Mouse (Mus musculus) liver, postnatal 0 days (tissue): ENCODE results near the gene Gm10644. TPM values are rescaled to one million over a fixed set of nuclear protein-coding genes. Genes with fewer than 3 reads are reported as not detected.
"Not testable (repeated sequence)": the region's sequence is repeated elsewhere in the genome, so short reads cannot be mapped to it uniquely, and the experiment has no call there.

Experiments
- ATAC-seq: fragments of 200-750 bp; cut with Nextera tagmentation; 2 replicates; pipeline ENCODE4 v1.8.0; 2017; ENCODE audit warnings: mild to moderate bottlenecking, moderate library complexity
- DNase-seq: peaks from one replicate; pipeline ENCODE4 v3.0.0-alpha.2; 2016
- H3K27ac ChIP-seq: fragments of 300-500 bp; sonication (generic); 2 replicates; pipeline ENCODE4 v1.5.1; 2014; ENCODE audit warnings: antibody characterized with exemption, moderate library complexity, mild to moderate bottlenecking, low read depth
- H3K27me3 ChIP-seq: fragments of 300-500 bp; sonication (generic); 2 replicates; pipeline ENCODE4 v1.6.1; 2014; ENCODE audit warnings: low read length, control low read depth, mixed read lengths; ENCODE audit not compliant: insufficient read depth
- H3K36me3 ChIP-seq: fragments of 300-500 bp; sonication (generic); replicated peaks from 2 replicates; pipeline ENCODE4 v1.6.1; 2014; ENCODE audit warnings: mild to moderate bottlenecking, control low read depth, low read length, moderate library complexity, mixed read lengths; ENCODE audit not compliant: insufficient read depth
- H3K4me1 ChIP-seq: fragments of 300-500 bp; sonication (generic); 2 replicates; pipeline ENCODE4 v1.6.1; 2014; ENCODE audit warnings: antibody characterized with exemption, mild to moderate bottlenecking, control low read depth; ENCODE audit not compliant: insufficient read depth
- H3K4me2 ChIP-seq: fragments of 300-500 bp; sonication (generic); 2 replicates; pipeline ENCODE4 v1.6.1; 2014; ENCODE audit warnings: low read depth, mild to moderate bottlenecking, low read length, moderate library complexity, mixed read lengths
- H3K4me3 ChIP-seq: fragments of 300-500 bp; sonication (generic); 2 replicates; pipeline ENCODE4 v1.5.1; 2014; ENCODE audit warnings: low read depth, low read length
- H3K9ac ChIP-seq: fragments of 300-500 bp; sonication (generic); replicated peaks from 2 replicates; pipeline ENCODE4 v1.6.1; 2014; ENCODE audit warnings: mild to moderate bottlenecking, moderate library complexity
- H3K9me3 ChIP-seq: fragments of 300-500 bp; sonication (generic); 2 replicates; pipeline ENCODE4 v1.6.1; 2016; ENCODE audit warnings: mild to moderate bottlenecking, control low read depth, low read length, mixed read lengths
- CTCF ChIP-seq: sonication (generic); IDR thresholded peaks from 2 replicates; pipeline ENCODE4 v1.5.1; 2016; ENCODE audit warnings: antibody characterized with exemption, low read depth
- EP300 ChIP-seq: IDR thresholded peaks from 2 replicates; pipeline ENCODE4 v1.6.1; 2016; ENCODE audit warnings: antibody characterized with exemption, low read depth, mild to moderate bottlenecking
- WGBS: fragments of 180-500 bp; shearing (Covaris S2); extraction: QIAGEN DNeasy Blood & Tissue Kit; methylation state at CpG from one replicate; pipeline ENCODE4 v1.1.7; 2014; ENCODE audit not compliant: insufficient replicate concordance; 5-methylcytosine and 5-hydroxymethylcytosine counted together
- polyA plus RNA-seq: library from polyadenylated mRNA; unstranded; fragments of >200 nt; fragmentation: Nextera tagmentation; extraction: Ambion mirVana; gene quantifications from 2 replicates; pipeline ENCODE4 v1.2.1, GENCODE M21; 2015

Gm10644 gene
- polyA plus RNA-seq, 1 experiment from 2014 or later: 0.29 TPM

DNA sequence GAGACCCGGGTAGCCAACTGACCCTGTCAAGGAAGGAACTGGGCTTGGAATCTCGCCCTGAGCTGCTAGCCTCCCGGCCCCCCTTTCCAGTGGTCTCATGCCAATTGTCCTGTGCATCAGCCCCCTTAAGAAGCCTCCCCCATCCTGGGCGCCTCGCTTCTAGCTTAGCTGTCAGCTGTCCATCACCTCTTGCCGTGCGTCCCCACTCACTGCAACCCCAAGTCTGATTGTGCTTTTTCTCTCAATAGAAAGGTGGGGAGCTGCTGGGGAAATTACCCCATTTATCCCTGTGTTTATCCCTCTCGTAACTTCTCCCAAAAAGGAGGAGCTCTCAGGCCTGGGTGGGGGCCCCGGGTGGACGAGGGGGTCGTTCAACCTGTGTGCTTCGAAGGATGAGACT, 41.0 kb upstream of the Gm10644 start:
- peak overlapping the region; percentile 65 for H3K4me3 ChIP-seq

DNA sequence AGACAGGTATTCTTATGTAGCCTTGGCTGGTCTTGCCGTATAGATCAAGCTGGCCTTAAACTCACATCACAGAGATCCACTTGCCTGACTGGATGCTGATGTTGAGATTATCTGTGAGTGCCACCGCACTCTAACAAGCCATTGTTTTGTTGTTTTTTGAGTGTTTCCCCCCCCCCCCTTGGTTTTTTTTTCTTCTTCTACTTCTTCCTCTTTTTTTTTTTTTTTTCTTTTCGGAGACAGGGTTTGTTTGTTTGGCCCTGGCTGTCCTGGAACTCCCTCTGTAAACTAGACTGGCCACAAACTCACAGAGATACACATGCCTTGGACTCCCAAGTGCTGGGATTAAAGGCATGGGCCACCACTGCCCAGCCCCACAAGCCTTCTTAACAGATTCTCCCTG, 39.0 kb upstream of the Gm10644 start:
- ATAC-seq: no peak
- H3K4me1 ChIP-seq: peaks cover 18% of the 10 kb centered on the region
- TF ChIP-seq EP300 (no peak), CTCF (no peak)
- H3K4me2 ChIP-seq: no peak overlapping the region
- no peak overlapping the region for H3K9ac ChIP-seq
- no peaks in the 10 kb centered on the region for H3K9me3 ChIP-seq
- 24% methylated on average over 3 of the region's 3 CpGs for WGBS
- no peaks in the 10 kb centered on the region for H3K27me3 ChIP-seq
- no peak for DNase-seq
- H3K36me3 ChIP-seq: peaks cover 22% of the 10 kb centered on the region
- H3K4me3 ChIP-seq: no peak overlapping the region
- no peak overlapping the region for H3K27ac ChIP-seq

More for the DNA sequence above, 41.0 kb upstream of the Gm10644 start:
- ATAC-seq: no peak
- Histone ChIP-seq H3K4me1 (peaks cover 23% of the 10 kb centered on the region), H3K27ac (peak overlapping the region; percentile 88; the same call in 1 of the 2 replicates), H3K9me3 (no peaks in the 10 kb centered on the region), H3K4me2 (peak overlapping the region; percentile 91), H3K27me3 (no peaks in the 10 kb centered on the region), H3K9ac (peak overlapping the region; percentile 83), H3K36me3 (peaks cover 21% of the 10 kb centered on the region)
- 31% methylated on average over 12 of the region's 12 CpGs for WGBS
- DNase-seq: no peak
- no peak for TF ChIP-seq CTCF
- TF ChIP-seq EP300: no peak

DNA sequence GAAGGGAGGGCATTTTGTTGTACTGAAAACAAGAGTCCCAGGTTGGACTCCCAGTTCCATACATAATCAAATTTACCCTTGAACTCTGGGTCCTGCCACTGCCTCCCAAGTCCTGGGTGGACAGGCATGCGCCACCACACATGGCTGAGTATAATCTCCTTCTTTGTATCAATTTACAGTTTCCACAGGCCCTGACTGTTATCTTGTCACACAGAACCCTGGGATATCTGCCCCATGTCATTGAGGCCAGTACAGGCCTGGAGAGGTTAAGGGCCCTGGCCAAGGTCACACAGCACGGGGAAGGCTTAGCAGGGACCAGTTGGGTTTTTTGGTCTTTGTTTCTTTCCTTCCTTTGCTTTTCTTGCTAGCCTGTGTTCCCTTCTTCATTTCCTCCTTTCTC, 37.5 kb upstream of the Gm10644 start:
- H3K4me3 ChIP-seq: no peak overlapping the region
- H3K9ac ChIP-seq: no peak overlapping the region
- DNase-seq (no peak), ATAC-seq (no peak)
- H3K27me3 ChIP-seq: no peaks in the 10 kb centered on the region
- no peaks in the 10 kb centered on the region for H3K9me3 ChIP-seq
- no peak for TF ChIP-seq EP300
- TF ChIP-seq CTCF: no peak
- WGBS: 43% methylated on average over 2 of the region's 2 CpGs
- H3K27ac ChIP-seq: no peak overlapping the region
- peaks cover 33% of the 10 kb centered on the region for H3K36me3 ChIP-seq
- no peak overlapping the region for H3K4me2 ChIP-seq
- peaks cover 12% of the 10 kb centered on the region for H3K4me1 ChIP-seq

DNA sequence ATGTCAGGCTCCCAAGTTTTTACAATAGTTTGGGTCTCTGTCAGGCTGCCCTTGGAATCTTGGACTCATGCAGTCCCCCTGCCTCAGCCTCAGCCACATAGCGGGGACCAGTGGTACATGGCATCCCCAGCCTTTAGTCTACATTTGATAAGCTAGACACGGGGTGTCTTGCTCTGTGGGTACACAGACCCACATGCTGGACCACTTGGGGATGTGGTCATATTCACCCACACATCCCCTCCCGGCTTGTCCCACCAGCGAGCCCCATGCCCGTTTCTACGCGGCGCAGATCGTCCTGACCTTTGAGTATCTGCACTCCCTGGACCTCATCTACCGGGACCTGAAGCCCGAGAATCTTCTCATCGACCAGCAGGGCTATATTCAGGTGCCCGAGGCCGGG, 35.2 kb upstream of the Gm10644 start:
- H3K4me2 ChIP-seq: no peak overlapping the region
- no peak overlapping the region for H3K4me3 ChIP-seq
- H3K4me1 ChIP-seq: peaks cover 3% of the 10 kb centered on the region; the same call in 1 of the 2 replicates
- H3K36me3 ChIP-seq: peaks cover 45% of the 10 kb centered on the region
- H3K9ac ChIP-seq: no peak overlapping the region
- TF ChIP-seq EP300 (no peak), CTCF (no peak)
- ATAC-seq (no peak), DNase-seq (no peak)
- no peak overlapping the region for H3K27ac ChIP-seq
- H3K27me3 ChIP-seq: no peaks in the 10 kb centered on the region
- H3K9me3 ChIP-seq: no peaks in the 10 kb centered on the region
- 86% methylated on average over 14 of the region's 14 CpGs for WGBS

DNA sequence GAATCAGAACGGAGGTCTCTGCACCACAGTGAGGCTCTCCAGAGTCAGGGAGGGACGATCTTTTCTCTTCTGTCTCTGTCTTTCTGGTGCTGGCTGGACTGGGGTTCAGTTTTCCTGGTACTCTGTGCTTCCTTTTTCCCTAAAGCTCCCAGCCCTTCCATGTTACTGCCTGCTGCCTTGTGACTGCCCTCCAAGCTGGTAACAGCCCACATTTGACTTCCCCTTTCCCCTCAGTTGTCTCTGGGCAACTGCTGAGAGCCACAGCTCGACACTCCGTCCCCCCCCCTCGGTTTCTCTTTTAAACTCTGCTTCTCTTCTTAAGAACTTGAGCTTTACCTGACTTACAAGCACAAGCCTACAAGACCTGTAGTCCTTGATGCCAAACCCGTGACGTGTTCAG, 34.2 kb upstream of the Gm10644 start:
- TF ChIP-seq CTCF (no peak), EP300 (no peak)
- peaks cover 50% of the 10 kb centered on the region for H3K36me3 ChIP-seq
- H3K9me3 ChIP-seq: no peaks in the 10 kb centered on the region
- DNase-seq (no peak), ATAC-seq (no peak)
- 58% methylated on average over 7 of the region's 7 CpGs for WGBS
- no peak overlapping the region for H3K9ac ChIP-seq
- no peaks in the 10 kb centered on the region for H3K27me3 ChIP-seq
- H3K4me1 ChIP-seq: peaks cover 3% of the 10 kb centered on the region; the same call in 1 of the 2 replicates
- H3K4me2 ChIP-seq: no peak overlapping the region
- H3K27ac ChIP-seq: no peak overlapping the region
- H3K4me3 ChIP-seq: no peak overlapping the region

DNA sequence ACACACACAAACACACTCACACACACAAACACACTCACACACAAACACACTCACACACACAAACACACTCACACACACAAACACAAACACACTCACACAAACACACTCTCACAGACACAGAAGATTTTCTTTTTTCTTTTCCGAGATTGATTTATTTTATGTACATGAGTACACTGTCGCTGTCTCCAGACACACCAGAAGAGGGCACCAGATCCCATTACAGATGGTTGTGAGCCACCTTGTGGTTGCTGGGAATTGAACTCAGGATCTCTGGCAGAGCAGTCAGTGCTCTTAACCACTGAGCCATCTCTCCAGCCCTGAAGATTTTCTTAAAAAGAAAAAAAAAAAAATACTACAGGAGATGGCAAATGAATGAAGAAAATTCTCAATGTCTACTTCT, 28.2 kb upstream of the Gm10644 start:
- TF ChIP-seq CTCF: peak; percentile 28; the same call in 1 of the 2 replicates
- H3K36me3 ChIP-seq: peaks cover 40% of the 10 kb centered on the region
- H3K27ac ChIP-seq, H3K9ac ChIP-seq, H3K4me3 ChIP-seq, ATAC-seq, H3K9me3 ChIP-seq, H3K4me2 ChIP-seq, DNase-seq, H3K4me1 ChIP-seq, H3K27me3 ChIP-seq: not testable (repeated sequence)
- WGBS: 95% methylated on average over 2 of the region's 2 CpGs

DNA sequence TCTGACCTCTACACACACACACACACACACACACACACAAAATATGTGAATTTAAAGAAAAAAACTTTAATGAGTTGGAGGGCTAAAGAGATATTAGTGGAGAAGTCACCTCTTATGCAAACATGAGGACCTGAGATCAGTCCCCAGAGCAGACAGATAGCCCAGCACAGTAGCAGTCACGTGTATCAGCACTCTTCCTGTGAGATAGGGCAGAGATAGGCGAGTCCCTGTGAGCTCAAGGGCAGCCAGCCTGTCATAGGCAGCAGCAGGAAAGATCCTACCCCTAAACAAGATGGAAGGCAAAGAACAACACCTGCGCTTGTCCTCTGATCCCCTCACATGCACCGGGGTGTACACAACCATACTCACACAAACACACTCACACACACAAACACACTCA, 27.4 kb upstream of the Gm10644 start:
- Histone ChIP-seq H3K27me3 (no peaks in the 10 kb centered on the region), H3K27ac (no peak overlapping the region), H3K4me3 (no peak overlapping the region), H3K9me3 (no peaks in the 10 kb centered on the region), H3K4me2 (no peak overlapping the region), H3K9ac (no peak overlapping the region), H3K4me1 (peaks cover 10% of the 10 kb centered on the region), H3K36me3 (peaks cover 34% of the 10 kb centered on the region)
- WGBS: 60% methylated on average over 4 of the region's 4 CpGs
- TF ChIP-seq CTCF (no peak), EP300 (no peak)
- DNase-seq (no peak), ATAC-seq (no peak)
